Mouse (Mus musculus) embryonic facial prominence, embryonic 13.5 days (tissue): ENCODE data around the gene Pla2g5. TPM values are rescaled to one million over a fixed set of nuclear protein-coding genes. Genes with fewer than 3 reads are reported as not detected.
A peak's percentile ranks its signal among the peaks of the same experiment; 100 is the strongest.

Experiments
- ATAC-seq: fragments of 200-750 bp; cut with Nextera tagmentation; 2 replicates; pipeline ENCODE4 v1.8.0; 2017; ENCODE audit warnings: low read depth; ENCODE audit not compliant: insufficient number of reproducible peaks, insufficient read depth, low FRiP score, low TSS enrichment
- H3K27ac ChIP-seq: fragments of 300-500 bp; sonication (generic); 2 replicates; pipeline ENCODE4 v1.5.1; 2015; ENCODE audit warnings: moderate library complexity, mild to moderate bottlenecking, inconsistent platforms
- H3K27me3 ChIP-seq: fragments of 300-500 bp; sonication (generic); 2 replicates; pipeline ENCODE4 v1.6.1; 2015; ENCODE audit warnings: mild to moderate bottlenecking, inconsistent platforms
- H3K36me3 ChIP-seq: fragments of 300-500 bp; sonication (generic); 2 replicates; pipeline ENCODE4 v1.6.1; 2015; ENCODE audit warnings: mild to moderate bottlenecking, inconsistent platforms
- H3K4me1 ChIP-seq: fragments of 300-500 bp; sonication (generic); 2 replicates; pipeline ENCODE4 v1.6.1; 2015; ENCODE audit warnings: inconsistent platforms
- H3K4me2 ChIP-seq: fragments of 300-500 bp; sonication (generic); 2 replicates; pipeline ENCODE4 v1.6.1; 2015; ENCODE audit warnings: moderate library complexity, mild to moderate bottlenecking, inconsistent platforms
- H3K4me3 ChIP-seq: fragments of 300-500 bp; sonication (generic); 2 replicates; pipeline ENCODE4 v1.5.1; 2015; ENCODE audit warnings: mild to moderate bottlenecking, inconsistent platforms
- H3K9ac ChIP-seq: fragments of 300-500 bp; sonication (generic); 2 replicates; pipeline ENCODE4 v1.6.1; 2015; ENCODE audit warnings: mild to moderate bottlenecking, inconsistent platforms
- H3K9me3 ChIP-seq: fragments of 300-500 bp; sonication (generic); 2 replicates; pipeline ENCODE4 v1.6.1; 2016; ENCODE audit warnings: inconsistent platforms
- WGBS: fragments of 180-500 bp; shearing (Covaris S2); methylation state at CpG from one replicate; pipeline ENCODE4 v1.1.7; 2015; ENCODE audit warnings: mixed read lengths; 5-methylcytosine and 5-hydroxymethylcytosine counted together
- polyA plus RNA-seq: library from polyadenylated mRNA; unstranded; fragments of >200 nt; fragmentation: Nextera tagmentation; extraction: Ambion mirVana; gene quantifications from 2 replicates; pipeline ENCODE4 v1.2.1, GENCODE M21; 2015

Pla2g5 gene
- polyA plus RNA-seq, 1 experiment from 2014 or later: 0.53 TPM

- 78% methylated on average over 2 of the region's 2 CpGs for WGBS
- Histone ChIP-seq H3K27me3 (no peaks in the 10 kb centered on the region), H3K4me2 (no peak overlapping the region), H3K4me3 (no peak overlapping the region), H3K27ac (no peak overlapping the region), H3K9me3 (peaks cover 4% of the 10 kb centered on the region; the same call in 1 of the 2 replicates), H3K4me1 (peaks cover 9% of the 10 kb centered on the region), H3K9ac (no peak overlapping the region), H3K36me3 (no peaks in the 10 kb centered on the region)
- ATAC-seq: no peak
Observed at GRCm38 (mm10) chr4:138821036-138821435, 42.2 kb downstream of the Pla2g5 start.

DNA sequence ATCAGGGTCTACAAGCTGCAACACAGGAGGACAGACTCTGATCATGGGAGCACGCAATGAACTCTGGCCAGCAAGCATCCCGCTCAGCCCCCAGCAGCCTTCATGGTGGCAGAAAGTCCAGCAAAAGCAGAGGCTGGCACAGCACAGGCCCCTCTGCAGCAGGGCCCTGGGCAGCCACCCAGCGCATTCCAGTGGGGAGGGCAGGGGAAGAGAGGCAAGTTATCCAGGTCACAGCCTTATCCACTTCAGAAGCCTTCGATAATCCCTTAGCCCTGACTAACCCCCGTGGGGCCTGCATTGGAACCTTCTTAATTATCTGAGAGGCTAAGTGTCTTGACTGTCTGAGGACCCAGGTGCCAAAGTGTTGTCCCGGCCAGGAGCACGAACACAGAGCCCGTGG is 44.2 kb downstream of the Pla2g5 start:
- H3K27me3 ChIP-seq: no peaks in the 10 kb centered on the region
- H3K36me3 ChIP-seq: no peaks in the 10 kb centered on the region
- H3K9ac ChIP-seq: peak overlapping the region; percentile 40; the same call in 1 of the 2 replicates
- ATAC-seq: no peak
- 33% methylated on average over 8 of the region's 8 CpGs for WGBS
- H3K4me1 ChIP-seq: peaks cover 9% of the 10 kb centered on the region
- H3K27ac ChIP-seq: no peak overlapping the region
- H3K4me3 ChIP-seq: no peak overlapping the region
- H3K9me3 ChIP-seq: peaks cover 4% of the 10 kb centered on the region; the same call in 1 of the 2 replicates
- 0 out of 2 replicates have a peak overlapping the region, but pooled peaks have one; percentile 1 for H3K4me2 ChIP-seq

DNA sequence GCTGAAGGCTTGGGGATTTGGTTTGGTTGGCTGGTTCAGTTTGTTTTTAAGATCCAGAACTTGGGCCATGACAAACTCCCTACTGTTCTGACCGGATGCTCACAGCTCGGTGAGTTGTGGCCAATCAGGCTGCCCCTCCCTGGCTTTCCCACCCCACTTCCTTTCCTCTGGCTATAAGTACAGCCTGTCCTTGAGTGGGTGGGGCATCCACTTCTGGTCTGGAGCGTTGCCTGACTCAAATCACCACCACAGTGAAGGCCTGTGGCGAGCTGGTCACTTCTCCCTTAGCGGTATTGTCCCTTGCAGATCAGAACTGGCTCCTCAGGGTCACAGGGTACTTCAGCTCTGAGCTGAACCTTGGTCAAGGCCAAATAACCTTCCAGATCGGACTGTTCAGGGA is 45.5 kb downstream of the Pla2g5 start:
- Histone ChIP-seq H3K27ac (no peak overlapping the region), H3K9ac (no peak overlapping the region), H3K4me2 (no peak overlapping the region), H3K36me3 (no peaks in the 10 kb centered on the region), H3K4me3 (no peak overlapping the region), H3K27me3 (no peaks in the 10 kb centered on the region), H3K9me3 (no peaks in the 10 kb centered on the region), H3K4me1 (peaks cover 9% of the 10 kb centered on the region)
- ATAC-seq: no peak
- WGBS: 69% methylated on average over 6 of the region's 6 CpGs

GRCm38 (mm10) chr4:138816166-138816565 is 47.1 kb downstream of the Pla2g5 start:
- WGBS: 79% methylated on average over 9 of the region's 9 CpGs
- no peak for ATAC-seq
- H3K4me2 ChIP-seq: no peak overlapping the region
- no peak overlapping the region for H3K4me3 ChIP-seq
- H3K36me3 ChIP-seq: no peaks in the 10 kb centered on the region
- H3K4me1 ChIP-seq: peaks cover 9% of the 10 kb centered on the region
- H3K9me3 ChIP-seq: no peaks in the 10 kb centered on the region
- no peaks in the 10 kb centered on the region for H3K27me3 ChIP-seq
- no peak overlapping the region for H3K27ac ChIP-seq
- H3K9ac ChIP-seq: no peak overlapping the region

- Histone ChIP-seq H3K36me3 (no peaks in the 10 kb centered on the region), H3K27ac (no peak overlapping the region), H3K4me1 (no peaks in the 10 kb centered on the region), H3K27me3 (no peaks in the 10 kb centered on the region), H3K9ac (no peak overlapping the region), H3K4me3 (no peak overlapping the region), H3K9me3 (no peaks in the 10 kb centered on the region), H3K4me2 (no peak overlapping the region)
- 51% methylated on average over 7 of the region's 7 CpGs for WGBS
- ATAC-seq: no peak
Observed at GRCm38 (mm10) chr4:138806920-138807541, 56.3 kb downstream of the Pla2g5 start.

GRCm38 (mm10) chr4:138806160-138806559 is 57.1 kb downstream of the Pla2g5 start:
- Histone ChIP-seq H3K36me3 (no peaks in the 10 kb centered on the region), H3K4me2 (no peak overlapping the region)
- WGBS: 82% methylated on average over 8 of the region's 8 CpGs

GRCm38 (mm10) chr4:138805248-138805647 is 58.0 kb downstream of the Pla2g5 start:
- Histone ChIP-seq H3K4me3 (no peak overlapping the region), H3K4me2 (no peak overlapping the region), H3K9ac (no peak overlapping the region), H3K27me3 (no peaks in the 10 kb centered on the region), H3K9me3 (no peaks in the 10 kb centered on the region), H3K27ac (no peak overlapping the region), H3K4me1 (no peaks in the 10 kb centered on the region), H3K36me3 (no peaks in the 10 kb centered on the region)
- no peak for ATAC-seq
- WGBS: 64% methylated on average over 8 of the region's 8 CpGs

More at GRCm38 (mm10) chr4:138806160-138806559, 57.1 kb downstream of the Pla2g5 start:
- Histone ChIP-seq H3K4me3 (no peak overlapping the region), H3K27ac (no peak overlapping the region), H3K4me1 (no peaks in the 10 kb centered on the region), H3K27me3 (no peaks in the 10 kb centered on the region), H3K9ac (no peak overlapping the region), H3K9me3 (no peaks in the 10 kb centered on the region)
- no peak for ATAC-seq

GRCm38 (mm10) chr4:138802917-138803316 is 60.4 kb downstream of the Pla2g5 start:
- Histone ChIP-seq H3K4me1 (no peaks in the 10 kb centered on the region), H3K9ac (no peak overlapping the region), H3K36me3 (no peaks in the 10 kb centered on the region), H3K9me3 (no peaks in the 10 kb centered on the region), H3K27me3 (no peaks in the 10 kb centered on the region), H3K27ac (no peak overlapping the region), H3K4me3 (no peak overlapping the region), H3K4me2 (no peak overlapping the region)
- ATAC-seq: no peak
- WGBS: 84% methylated on average over 11 of the region's 11 CpGs

DNA sequence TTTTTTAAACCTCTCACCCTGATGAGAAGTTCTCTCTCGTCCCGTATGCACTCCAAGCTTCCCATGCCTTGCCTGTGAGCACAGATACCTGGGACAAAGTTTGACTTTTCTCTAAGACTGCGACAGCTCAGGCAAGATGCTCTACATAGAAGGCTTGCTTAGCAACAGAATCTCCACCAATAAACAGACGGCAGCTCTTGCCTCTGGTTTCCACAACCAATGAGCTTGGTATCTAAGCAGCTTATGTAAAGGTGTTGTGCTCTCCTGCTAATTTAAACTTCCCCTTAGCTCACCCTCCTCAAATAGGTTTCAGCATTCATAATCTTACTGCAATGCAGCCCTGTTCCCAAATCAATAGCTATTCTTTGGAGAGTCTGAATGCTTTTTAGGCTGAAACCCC is 61.7 kb downstream of the Pla2g5 start:
- Histone ChIP-seq H3K4me2 (no peak overlapping the region), H3K4me1 (peaks cover 9% of the 10 kb centered on the region; the same call in 1 of the 2 replicates), H3K36me3 (no peaks in the 10 kb centered on the region), H3K9ac (no peak overlapping the region), H3K9me3 (no peaks in the 10 kb centered on the region), H3K27ac (no peak overlapping the region), H3K4me3 (no peak overlapping the region), H3K27me3 (no peaks in the 10 kb centered on the region)
- ATAC-seq: no peak
- WGBS: 83% methylated on average over 4 of the region's 4 CpGs

DNA sequence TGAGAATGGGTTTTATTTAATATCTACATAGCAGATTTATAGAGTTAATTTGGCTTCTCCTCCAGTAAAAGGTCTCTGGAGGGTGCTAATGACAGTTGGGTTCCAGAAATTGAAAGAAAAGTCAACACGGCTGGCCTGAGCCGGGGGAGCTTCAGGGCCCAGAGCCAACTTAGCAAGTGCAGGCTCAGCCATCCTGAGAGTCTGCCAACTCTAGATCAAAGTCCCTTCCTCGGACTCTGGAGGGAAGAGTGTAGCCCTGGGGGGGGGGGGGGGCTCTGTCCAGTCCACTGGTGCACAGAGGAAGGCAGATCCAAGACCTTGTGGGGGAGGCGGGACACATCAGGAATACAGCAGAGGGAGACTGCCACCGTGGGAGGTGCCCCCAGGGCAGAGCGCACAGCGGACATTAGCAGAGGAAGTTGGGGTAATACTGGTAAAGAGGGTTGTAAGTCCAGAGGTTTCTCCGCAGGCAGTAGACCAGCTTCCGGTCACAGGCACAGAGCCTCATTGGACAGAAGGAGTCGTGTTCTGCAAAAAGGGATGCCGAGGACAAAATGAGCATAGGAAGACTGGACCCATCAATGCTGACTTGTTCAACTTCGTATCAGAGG is 63.0 kb downstream of the Pla2g5 start:
- no peak for ATAC-seq
- no peaks in the 10 kb centered on the region for H3K36me3 ChIP-seq
- no peak overlapping the region for H3K4me3 ChIP-seq
- H3K4me1 ChIP-seq: peaks cover 12% of the 10 kb centered on the region; the same call in 1 of the 2 replicates
- H3K27me3 ChIP-seq: no peaks in the 10 kb centered on the region
- no peaks in the 10 kb centered on the region for H3K9me3 ChIP-seq
- H3K27ac ChIP-seq: no peak overlapping the region
- no peak overlapping the region for H3K4me2 ChIP-seq
- no peak overlapping the region for H3K9ac ChIP-seq
- 57% methylated on average over 12 of the region's 12 CpGs for WGBS

- Histone ChIP-seq H3K9me3 (no peaks in the 10 kb centered on the region), H3K36me3 (no peaks in the 10 kb centered on the region), H3K27me3 (no peaks in the 10 kb centered on the region), H3K4me3 (no peak overlapping the region), H3K27ac (no peak overlapping the region), H3K9ac (no peak overlapping the region), H3K4me2 (no peak overlapping the region), H3K4me1 (peaks cover 14% of the 10 kb centered on the region; the same call in 1 of the 2 replicates)
- 53% methylated on average over 4 of the region's 4 CpGs for WGBS
- no peak for ATAC-seq
Observed at GRCm38 (mm10) chr4:138797217-138797570, 66.1 kb downstream of the Pla2g5 start.

- Histone ChIP-seq H3K27me3 (no peaks in the 10 kb centered on the region), H3K9me3 (no peaks in the 10 kb centered on the region), H3K36me3 (no peaks in the 10 kb centered on the region), H3K27ac (no peak overlapping the region), H3K4me1 (peaks cover 18% of the 10 kb centered on the region; the same call in 1 of the 2 replicates), H3K4me3 (no peak overlapping the region), H3K4me2 (no peak overlapping the region), H3K9ac (no peak overlapping the region)
- ATAC-seq: no peak
- WGBS: 47% methylated on average over 6 of the region's 6 CpGs
Observed at GRCm38 (mm10) chr4:138796513-138797216, 66.6 kb downstream of the Pla2g5 start.
